In genomic region chr16:93107524-93107845, GRCm38 (mm10) we compare ENCODE assay signal across 13 mouse cellular contexts.
DNase-seq lines count a peak whose midpoint lies in the region; TF ChIP-seq lines count a peak whose summit lies in the region.
"Had no signal": no experiment of that assay in that cellular context is flagged by ENCODE, and none has a peak within 500 bp of the region (broad histone marks: within the 10 kb centered on the region; RNA-seq: fewer than 3 reads in every experiment).

No protein-coding gene starts in this region.

- no peaks in the 10 kb centered on the region for H3K4me1 ChIP-seq in testis, adult 2 months (ENCODE audit: control insufficient read depth, insufficient read depth, low read length)

- peak; percentile 24 for TF ChIP-seq CTCF in layer of hippocampus, adult 2 months (conservative IDR thresholded peaks at IDR 0.05)
- TF ChIP-seq CTCF in testis, adult 2 months (IDR thresholded peaks at IDR 0.05; ENCODE audit: control insufficient read depth, insufficient read depth, insufficient replicate concordance, low read depth, low read length), result peak; percentile 16; the same call in 1 of the 2 replicates

- TF ChIP-seq POLR2A in testis, adult 2 months (IDR thresholded peaks at IDR 0.05; ENCODE audit: control insufficient read depth, low read depth, low read length), result no peak

- no peak overlapping the region for H3K27ac ChIP-seq in layer of hippocampus, adult 2 months
- no peak overlapping the region for H3K27ac ChIP-seq in testis, adult 2 months (ENCODE audit: control insufficient read depth, insufficient read depth, low read depth, low read length)
- H3K27ac ChIP-seq: heart, embryonic 13.5 days; hindbrain, postnatal 0 days; liver, embryonic 13.5 days had no signal

- no peaks in the 10 kb centered on the region for H3K27me3 ChIP-seq in testis, adult 2 months (ENCODE audit: control insufficient read depth, insufficient read depth, low read length)
- H3K27me3 ChIP-seq: heart, embryonic 13.5 days had no signal

- H3K4me3 ChIP-seq in layer of hippocampus, adult 2 months, result no peak overlapping the region
- H3K4me3 ChIP-seq in testis, adult 2 months (ENCODE audit: control insufficient read depth, low read depth, low read length), result no peak overlapping the region
- H3K4me3 ChIP-seq: heart, embryonic 13.5 days; liver, embryonic 13.5 days had no signal

- H3K36me3 ChIP-seq in testis, adult 2 months (ENCODE audit: control insufficient read depth, insufficient read depth, low read length), result no peaks in the 10 kb centered on the region
- H3K36me3 ChIP-seq: heart, embryonic 13.5 days; liver, embryonic 13.5 days had no signal

- no peak for DNase-seq in layer of hippocampus, adult 2 months (ENCODE audit: low spot score in 2 of 2)
- no peak for DNase-seq in layer of hippocampus, postnatal 10 days (ENCODE audit: low spot score in 2 of 2)
- no peak for DNase-seq in testis, postnatal 10 days (ENCODE audit: low spot score)
- peak; percentile 5 for DNase-seq in ES-CJ7 (ENCODE audit: low read depth, low spot score)
- DNase-seq in ovary, adult 18-20 months (ENCODE audit: low spot score), result no peak
- DNase-seq in adipocyte (ENCODE audit: low spot score), result no peak
- DNase-seq: cerebellum, adult 11 months; cerebellum, adult 9-11 months; liver, embryonic 13.5 days; right cerebral cortex, adult 18-20 months had no signal
